Mouse (Mus musculus): ENCODE data around the gene Gm14409. TPM values are rescaled to one million over a fixed set of nuclear protein-coding genes. Genes with fewer than 3 reads are reported as not detected.

The Gm14409 gene
- not detected in 2 replicates for polyA plus RNA-seq (2012; rRNA removed)

GRCm38 (mm10) chr2:177266936-177267335, at the start of gene Gm14409:
Gene Gm14409, minus strand, starts transcription at chr2:177267036.

Other genes starting within 250 kb of the Gm14409 start
- not detected in 2 replicates for gene Gm14401, start 192.7 kb downstream of the Gm14409 start, polyA plus RNA-seq (2012; rRNA removed)
- gene Gm14410, start 60.6 kb downstream of the Gm14409 start, polyA plus RNA-seq (2012; rRNA removed), result 2.0 and 2.4 TPM in 2 replicates
- gene Gm14412, start 57.3 kb upstream of the Gm14409 start, polyA plus RNA-seq (2012; rRNA removed), result not detected in 2 replicates
- 0.47 and 0.85 TPM in 2 replicates for gene Gm14418, start 131.3 kb upstream of the Gm14409 start, polyA plus RNA-seq (2012; rRNA removed)
- 4.2 and 5.1 TPM in 2 replicates for gene Zfp970, start 197.7 kb upstream of the Gm14409 start, polyA plus RNA-seq (2012; rRNA removed)
- 0.50 and 0.82 TPM in 2 replicates for gene Gm14403, start 231.2 kb upstream of the Gm14409 start, polyA plus RNA-seq (2012; rRNA removed)

Measured in ovary, adult 2 months (tissue).